Mouse (Mus musculus) bone marrow, adult 2 months (tissue): Measurements from ENCODE around the gene Cxcl9.

Experiments
- CTCF ChIP-seq: fragments of 200-500 bp; IDR thresholded peaks from 2 replicates; pipeline ENCODE4 v1.5.1; 2011; ENCODE audit warnings: low read length, control low read depth; ENCODE audit not compliant: control insufficient read depth, insufficient read depth
- POLR2A ChIP-seq: fragments of 200-500 bp; IDR thresholded peaks from 2 replicates; pipeline ENCODE4 v1.6.1; 2011; ENCODE audit warnings: low read depth, mild to moderate bottlenecking, control low read depth, low read length, borderline replicate concordance; ENCODE audit not compliant: control insufficient read depth

DNA sequence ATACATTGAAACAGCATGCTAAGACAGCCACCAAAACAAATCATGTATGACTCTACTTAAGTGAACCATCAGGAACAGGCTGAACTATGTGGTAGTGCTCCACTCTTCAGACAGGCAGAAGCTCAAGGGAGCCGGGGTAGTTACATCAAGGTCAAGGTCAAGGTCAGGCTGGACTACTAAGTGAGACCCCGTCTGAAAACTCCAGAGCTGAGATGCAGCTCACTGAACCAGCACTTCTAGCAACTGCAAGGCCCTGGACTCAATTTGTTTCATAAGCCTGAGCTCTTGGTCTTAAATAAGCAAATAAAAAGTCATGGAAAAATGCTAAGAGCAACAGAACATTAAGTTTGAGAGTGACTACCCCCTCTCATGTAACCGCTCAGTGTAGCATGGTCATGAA, 23.6 kb downstream of the Cxcl9 start:
- no peak for TF ChIP-seq CTCF
- no peak for TF ChIP-seq POLR2A
